Mouse (Mus musculus) megakaryocyte-erythroid progenitor cell, adult 5 weeks (primary cell): ENCODE measurements around the gene Gm20830. TPM values are rescaled to one million over a fixed set of nuclear protein-coding genes. Genes with fewer than 3 reads are reported as not detected.

ENCODE experiments used
- polyA plus RNA-seq: library from polyadenylated mRNA; stranded (reverse); fragments of >175 nt; gene quantifications from 2 replicates; pipeline ENCODE4 v1.2.3, GENCODE M21; 2012

Gm20830 gene
- not detected in 2 replicates for polyA plus RNA-seq

DNA sequence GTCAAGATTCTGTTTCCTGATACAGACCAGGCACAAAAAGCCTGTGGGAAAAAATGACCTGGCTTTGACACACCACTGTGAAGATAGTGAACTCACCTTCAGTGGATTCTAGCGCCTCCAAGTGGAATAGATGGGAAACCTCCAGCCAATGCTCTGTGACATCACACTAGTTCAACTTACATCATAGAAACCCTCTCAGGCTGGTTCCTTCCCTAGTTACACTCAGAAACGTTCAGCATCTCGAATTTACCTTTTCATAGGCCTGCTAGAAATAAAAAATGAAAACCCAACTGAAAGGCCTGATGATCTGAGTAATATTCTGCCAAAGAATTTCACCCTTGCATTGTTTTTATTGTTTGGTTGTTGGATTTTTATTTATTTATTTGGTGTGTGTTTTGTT is at the start of gene Gm20830:
Gene Gm20830 (minus strand): TSS at position 101 of the 400 bp plus-strand sequence.

Other genes with a start within 250 kb of the Gm20830 start
- not detected in 2 replicates for gene Gm21719, start 235.4 kb downstream of the Gm20830 start, polyA plus RNA-seq